Mouse (Mus musculus) heart, postnatal 0 days (tissue): ENCODE measurements around the gene 1700067K01Rik. TPM values are rescaled to one million over a fixed set of nuclear protein-coding genes. Genes with fewer than 3 reads are reported as not detected.

Experiments used
- ATAC-seq: fragments of 200-750 bp; cut with Nextera tagmentation; 2 replicates; pipeline ENCODE4 v1.8.0; 2017; ENCODE audit warnings: low read depth, moderate number of reproducible peaks, moderate library complexity; ENCODE audit not compliant: insufficient read depth
- DNase-seq: peaks from one replicate; pipeline ENCODE4 v3.0.0-alpha.2; 2016; ENCODE audit warnings: low spot score
- H3K27ac ChIP-seq: fragments of 300-500 bp; sonication (generic); 2 replicates; pipeline ENCODE4 v1.5.1; 2014; ENCODE audit warnings: low read depth, mild to moderate bottlenecking
- H3K27me3 ChIP-seq: fragments of 300-500 bp; sonication (generic); 2 replicates; pipeline ENCODE4 v1.6.1; 2014; ENCODE audit warnings: low read length, mixed read lengths; ENCODE audit not compliant: control insufficient read depth, insufficient read depth
- H3K36me3 ChIP-seq: fragments of 300-500 bp; sonication (generic); replicated peaks from 2 replicates; pipeline ENCODE4 v1.6.1; 2014; ENCODE audit warnings: low read length, mixed read lengths; ENCODE audit not compliant: control insufficient read depth, insufficient read depth
- H3K4me1 ChIP-seq: fragments of 300-500 bp; sonication (generic); 2 replicates; pipeline ENCODE4 v1.6.1; 2014; ENCODE audit warnings: antibody characterized with exemption; ENCODE audit not compliant: control insufficient read depth, insufficient read depth
- H3K4me2 ChIP-seq: fragments of 300-500 bp; sonication (generic); 2 replicates; pipeline ENCODE4 v1.6.1; 2014; ENCODE audit warnings: low read depth, mild to moderate bottlenecking, low read length, moderate library complexity
- H3K4me3 ChIP-seq: fragments of 300-500 bp; sonication (generic); 2 replicates; pipeline ENCODE4 v1.5.1; 2014; ENCODE audit warnings: low read depth, low read length
- H3K9ac ChIP-seq: fragments of 300-500 bp; sonication (generic); replicated peaks from 2 replicates; pipeline ENCODE4 v1.6.1; 2014; ENCODE audit warnings: low read depth, low read length, mixed read lengths
- H3K9me3 ChIP-seq: fragments of 300-500 bp; sonication (generic); replicated peaks from 2 replicates; pipeline ENCODE4 v1.6.1; 2016; ENCODE audit warnings: low read length; ENCODE audit not compliant: control insufficient read depth
- CTCF ChIP-seq: IDR thresholded peaks from 2 replicates; pipeline ENCODE4 v1.5.1; 2016; ENCODE audit warnings: antibody characterized with exemption, control low read depth, low read depth
- EP300 ChIP-seq: IDR thresholded peaks from 2 replicates; pipeline ENCODE4 v1.6.1; 2016; ENCODE audit warnings: antibody characterized with exemption, low read depth
- WGBS: fragments of 180-500 bp; shearing (Covaris S2); extraction: QIAGEN DNeasy Blood & Tissue Kit; methylation state at CpG from one replicate; pipeline ENCODE4 v1.1.7; 2014; 5-methylcytosine and 5-hydroxymethylcytosine counted together
- polyA plus RNA-seq: library from polyadenylated mRNA; unstranded; fragments of >200 nt; fragmentation: Nextera tagmentation; extraction: Ambion mirVana; gene quantifications from 2 replicates; pipeline ENCODE4 v1.2.1, GENCODE M21; 2015
- total RNA-seq: library from RNA; depleted of rRNA; stranded (reverse); fragments of >200 nt; gene quantifications from 2 replicates; pipeline ENCODE4 v1.2.3, GENCODE M21; 2014; ENCODE audit warnings: low replicate concordance

1700067K01Rik gene
- total and polyA plus RNA-seq, 2 experiments from 2014 or later: 1.3 TPM; not detected in 1

DNA sequence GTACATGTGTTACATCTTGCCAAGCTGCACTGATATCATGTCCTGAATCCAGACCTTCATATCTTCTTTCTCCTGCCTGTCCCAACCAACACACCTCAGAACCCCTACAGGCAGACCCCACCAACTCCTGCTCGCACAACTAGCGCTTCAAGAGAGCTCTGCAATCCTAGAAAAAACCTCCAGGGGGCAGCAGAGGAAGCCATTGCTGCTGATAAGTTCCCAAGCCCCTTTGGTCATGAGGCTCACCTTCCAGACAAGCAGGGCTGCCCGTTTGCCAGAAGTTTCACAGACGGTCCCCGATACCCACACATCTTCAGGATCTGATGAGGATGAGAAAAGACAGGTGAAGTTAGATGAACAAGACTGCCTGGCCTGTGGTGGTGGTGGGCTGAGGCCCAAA, 37.7 kb downstream of the 1700067K01Rik start:
- DNase-seq: peak; percentile 79
- Histone ChIP-seq H3K4me1 (peaks cover 15% of the 10 kb centered on the region), H3K27me3 (peaks cover 14% of the 10 kb centered on the region), H3K9ac (no peak overlapping the region), H3K4me3 (no peak overlapping the region), H3K36me3 (no peaks in the 10 kb centered on the region), H3K4me2 (no peak overlapping the region), H3K27ac (no peak overlapping the region), H3K9me3 (no peaks in the 10 kb centered on the region)
- 5% methylated on average over 5 of the region's 5 CpGs for WGBS
- no peak; the same call in 1 of the 2 replicates for ATAC-seq
- peak; percentile 87 for TF ChIP-seq CTCF
- no peak for TF ChIP-seq EP300

DNA sequence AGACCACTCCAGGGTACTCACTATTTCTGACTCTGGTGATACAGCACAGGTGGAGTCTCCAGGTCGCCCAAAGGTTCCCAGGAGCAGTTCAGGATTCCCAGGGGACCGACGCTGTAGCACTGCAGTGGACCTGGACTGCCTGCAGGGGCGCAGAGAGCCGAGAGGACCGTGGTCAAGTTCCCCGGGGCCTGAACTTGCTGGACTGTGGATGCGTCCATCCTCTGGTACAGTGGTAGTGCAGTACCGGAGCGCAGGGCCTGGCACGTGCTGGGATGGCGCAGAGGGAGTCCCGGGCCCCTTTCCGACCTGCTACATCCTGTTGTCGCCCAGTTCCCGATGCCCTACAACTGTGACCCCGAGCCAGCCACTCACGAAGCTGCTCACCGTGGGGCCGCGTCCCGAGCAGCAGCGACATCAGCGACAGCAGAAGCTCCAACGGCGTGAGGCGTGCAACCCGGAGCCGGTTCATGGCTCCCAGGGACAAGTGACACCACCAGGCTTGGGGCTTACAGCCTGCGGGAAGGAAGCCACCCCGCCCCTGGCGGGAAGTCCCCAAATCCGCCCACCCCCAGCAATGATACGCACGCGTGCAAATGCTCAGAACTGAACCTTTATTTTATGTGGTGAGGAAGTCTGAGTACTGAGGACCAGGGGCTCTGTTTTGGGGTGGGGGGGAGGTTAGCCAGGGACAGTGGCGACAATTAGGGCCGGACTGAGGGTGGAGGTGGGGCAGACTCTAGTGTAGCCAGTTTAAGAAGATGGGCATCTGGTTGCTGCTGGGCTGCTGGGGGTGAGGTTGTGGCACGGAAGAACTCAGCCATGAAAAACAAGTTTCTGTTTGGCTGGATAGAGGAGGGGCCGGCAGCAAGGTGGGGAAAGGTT, 41.0 kb downstream of the 1700067K01Rik start, which contains the start of gene Il27ra:
TSS of gene Il27ra (minus strand) at position 524 of the 882 bp plus-strand sequence.
- Histone ChIP-seq H3K4me1 (peaks cover 15% of the 10 kb centered on the region), H3K9ac (peak within 1 kb of the TSS; percentile 15; the same call in 1 of the 2 replicates), H3K4me2 (peak within 1 kb of the TSS; percentile 66), H3K27me3 (peaks cover 28% of the 10 kb centered on the region), H3K36me3 (no peaks in the 10 kb centered on the region), H3K4me3 (peak within 1 kb of the TSS; percentile 39), H3K9me3 (no peaks in the 10 kb centered on the region), H3K27ac (0 out of 2 replicates have a peak within 1 kb of the TSS, but pooled peaks have one; percentile 5)
- 4% methylated on average over 40 of the region's 40 CpGs for WGBS
- peak; percentile 63 for DNase-seq
- peak; percentile 77 for ATAC-seq
- no peak for TF ChIP-seq EP300
- TF ChIP-seq CTCF: peak; percentile 65

- H3K9me3 ChIP-seq: no peaks in the 10 kb centered on the region
- 27% methylated on average over 12 of the region's 12 CpGs for WGBS
- peaks cover 14% of the 10 kb centered on the region for H3K4me1 ChIP-seq
- no peak overlapping the region for H3K9ac ChIP-seq
- peaks cover 28% of the 10 kb centered on the region for H3K27me3 ChIP-seq
- H3K4me2 ChIP-seq: peak overlapping the region; percentile 66
- H3K4me3 ChIP-seq: peak overlapping the region; percentile 39
- DNase-seq (no peak), ATAC-seq (no peak)
- TF ChIP-seq EP300: no peak
- TF ChIP-seq CTCF: no peak
- H3K27ac ChIP-seq: no peak overlapping the region
- no peaks in the 10 kb centered on the region for H3K36me3 ChIP-seq
Measured at GRCm38 (mm10) chr8:84042948-84043342, 41.6 kb downstream of the 1700067K01Rik start.

DNA sequence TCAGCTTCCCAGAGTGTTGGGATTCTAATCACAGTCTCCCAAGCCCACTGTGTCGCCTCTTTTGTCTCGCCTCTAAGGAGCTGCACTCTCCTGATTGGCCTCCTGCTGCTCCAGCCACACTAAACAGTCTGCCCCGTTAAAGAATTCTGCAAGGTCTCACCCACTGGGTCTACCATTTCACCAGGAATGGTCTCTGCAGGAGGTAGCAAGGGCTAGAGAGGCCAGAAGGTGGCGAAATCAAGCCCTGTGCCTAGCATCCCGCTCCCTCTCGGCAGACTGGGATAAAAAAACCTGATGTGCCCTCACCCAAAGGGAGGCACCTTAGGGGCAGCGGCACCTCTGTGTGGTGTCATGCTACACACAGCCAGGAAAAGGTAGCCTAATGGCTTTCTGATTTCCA, 42.8 kb downstream of the 1700067K01Rik start:
- H3K27me3 ChIP-seq: peaks cover 28% of the 10 kb centered on the region
- H3K4me2 ChIP-seq: no peak overlapping the region
- TF ChIP-seq EP300: no peak
- 0 out of 2 replicates have a peak, but pooled peaks have one; percentile 3 for TF ChIP-seq CTCF
- ATAC-seq: no peak
- H3K36me3 ChIP-seq: no peaks in the 10 kb centered on the region
- no peak overlapping the region for H3K4me3 ChIP-seq
- no peak overlapping the region for H3K27ac ChIP-seq
- 15% methylated on average over 7 of the region's 7 CpGs for WGBS
- H3K9me3 ChIP-seq: no peaks in the 10 kb centered on the region
- no peak overlapping the region for H3K9ac ChIP-seq
- no peak for DNase-seq
- peaks cover 3% of the 10 kb centered on the region; the same call in 1 of the 2 replicates for H3K4me1 ChIP-seq

DNA sequence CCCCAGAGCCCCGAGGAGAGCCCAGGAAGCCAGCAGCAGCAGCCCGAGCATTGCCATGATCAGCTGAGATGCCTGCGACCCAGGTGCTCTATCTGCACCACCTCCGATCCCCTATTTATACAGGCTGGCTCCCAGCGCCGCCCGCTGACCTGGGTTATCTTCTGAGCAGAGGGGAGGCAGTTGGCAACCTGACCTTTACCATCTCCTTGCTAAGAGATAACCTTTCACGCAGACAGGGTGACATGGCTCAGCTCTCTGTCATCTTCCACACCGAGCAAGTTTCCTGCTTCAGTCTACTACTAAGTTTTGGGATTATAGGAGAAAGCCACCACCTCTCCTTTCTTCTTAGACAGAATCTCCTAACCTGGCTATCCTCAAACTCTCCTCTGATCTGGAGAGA, 43.6 kb downstream of the 1700067K01Rik start, which contains the start of gene Rln3:
TSS of gene Rln3 (minus strand) at position 101 of the 400 bp plus-strand sequence.
- no peak for TF ChIP-seq EP300
- TF ChIP-seq CTCF: no peak
- Histone ChIP-seq H3K9ac (no peak within 1 kb of the TSS), H3K9me3 (no peaks in the 10 kb centered on the region), H3K4me2 (peak within 1 kb of the TSS; percentile 5; the same call in 1 of the 2 replicates), H3K4me3 (no peak within 1 kb of the TSS), H3K27me3 (peaks cover 28% of the 10 kb centered on the region), H3K36me3 (no peaks in the 10 kb centered on the region), H3K27ac (no peak within 1 kb of the TSS), H3K4me1 (no peaks in the 10 kb centered on the region)
- ATAC-seq (no peak), DNase-seq (no peak)
- 12% methylated on average over 9 of the region's 9 CpGs for WGBS
